Mouse (Mus musculus) testis, adult 2 months (tissue): ENCODE results near the gene Usp47.

Source experiments
- CTCF ChIP-seq: fragments of 200-500 bp; IDR thresholded peaks from 2 replicates; pipeline ENCODE4 v1.5.1; 2012; ENCODE audit warnings: low read depth, mild to moderate bottlenecking, inconsistent platforms, low read length, moderate library complexity; ENCODE audit not compliant: control insufficient read depth, insufficient read depth, insufficient replicate concordance
- POLR2A ChIP-seq: fragments of 200-500 bp; IDR thresholded peaks from 2 replicates; pipeline ENCODE4 v1.6.1; 2012; ENCODE audit warnings: low read depth, mild to moderate bottlenecking, inconsistent platforms, low read length, moderate library complexity; ENCODE audit not compliant: control insufficient read depth

DNA sequence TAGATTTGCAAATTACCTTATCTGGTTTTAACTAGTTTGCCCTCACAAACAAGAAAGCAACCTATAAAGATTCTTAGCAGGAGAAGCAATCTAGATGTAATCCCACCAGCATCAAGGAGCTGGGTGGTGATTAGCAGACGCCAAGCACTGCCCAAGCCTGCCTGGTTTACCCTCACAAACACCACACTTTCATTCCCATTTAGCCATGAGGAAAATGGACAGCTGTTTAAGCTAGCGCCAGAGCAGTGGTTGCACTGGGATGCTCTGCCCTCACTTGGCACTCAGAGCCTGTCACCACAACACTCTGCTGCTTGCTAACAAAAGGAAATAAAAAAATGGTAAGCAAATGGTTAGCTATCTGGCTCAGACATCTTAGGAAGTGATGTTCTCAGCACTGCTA, 9.2 kb upstream of the Usp47 start:
- TF ChIP-seq CTCF, result no peak
- no peak for TF ChIP-seq POLR2A
